Mouse (Mus musculus): ENCODE results near the gene Fance.
"Not testable (repeated sequence)": the region's sequence is repeated elsewhere in the genome, so short reads cannot be mapped to it uniquely, and the experiment has no call there.

Fance gene

GRCm38 (mm10) chr17:28350466-28351352, 37.4 kb downstream of the Fance start, which contains the start of gene Tead3:
Gene Tead3, minus strand, starts transcription at chr17:28350817.
- no peak for DNase-seq

GRCm38 (mm10) chr17:28351353-28351890, 38.1 kb downstream of the Fance start:
- DNase-seq: no peak

- no peak for DNase-seq
Measured at GRCm38 (mm10) chr17:28352018-28352417, 38.7 kb downstream of the Fance start.

- DNase-seq: no peak
Measured at GRCm38 (mm10) chr17:28355871-28356270, 42.6 kb downstream of the Fance start.

DNA sequence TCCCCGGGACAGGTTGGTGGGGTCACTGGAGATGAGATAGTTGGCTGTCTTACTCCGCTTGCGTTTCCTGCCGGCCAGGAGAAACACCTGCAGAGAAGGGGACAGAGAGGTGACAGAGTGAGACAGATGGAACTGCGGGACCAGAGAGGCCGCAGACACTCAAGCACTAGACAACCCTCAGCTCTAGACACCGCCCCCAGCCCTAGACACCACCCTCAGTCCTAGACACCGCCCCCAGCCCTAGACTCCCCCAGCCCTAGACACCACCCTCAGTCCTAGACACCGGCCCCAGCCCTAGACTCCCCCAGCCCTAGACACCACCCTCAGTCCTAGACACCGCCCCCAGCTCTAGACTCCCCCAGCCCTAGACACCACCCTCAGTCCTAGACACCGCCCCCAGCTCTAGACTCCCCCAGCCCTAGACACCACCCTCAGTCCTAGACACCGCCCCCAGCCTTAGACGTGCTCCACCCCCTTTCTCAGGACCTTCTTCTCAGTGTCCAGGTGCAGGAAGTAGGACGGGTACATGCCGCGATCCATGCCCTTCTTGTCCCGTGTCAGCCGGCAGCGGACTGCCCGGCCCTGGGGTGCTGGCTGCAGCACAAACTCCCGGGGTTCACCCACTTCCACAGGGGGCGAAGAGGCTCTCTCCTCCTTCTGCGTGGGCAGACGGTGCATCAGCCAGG, 45.4 kb downstream of the Fance start:
- DNase-seq: not testable (repeated sequence)

DNA sequence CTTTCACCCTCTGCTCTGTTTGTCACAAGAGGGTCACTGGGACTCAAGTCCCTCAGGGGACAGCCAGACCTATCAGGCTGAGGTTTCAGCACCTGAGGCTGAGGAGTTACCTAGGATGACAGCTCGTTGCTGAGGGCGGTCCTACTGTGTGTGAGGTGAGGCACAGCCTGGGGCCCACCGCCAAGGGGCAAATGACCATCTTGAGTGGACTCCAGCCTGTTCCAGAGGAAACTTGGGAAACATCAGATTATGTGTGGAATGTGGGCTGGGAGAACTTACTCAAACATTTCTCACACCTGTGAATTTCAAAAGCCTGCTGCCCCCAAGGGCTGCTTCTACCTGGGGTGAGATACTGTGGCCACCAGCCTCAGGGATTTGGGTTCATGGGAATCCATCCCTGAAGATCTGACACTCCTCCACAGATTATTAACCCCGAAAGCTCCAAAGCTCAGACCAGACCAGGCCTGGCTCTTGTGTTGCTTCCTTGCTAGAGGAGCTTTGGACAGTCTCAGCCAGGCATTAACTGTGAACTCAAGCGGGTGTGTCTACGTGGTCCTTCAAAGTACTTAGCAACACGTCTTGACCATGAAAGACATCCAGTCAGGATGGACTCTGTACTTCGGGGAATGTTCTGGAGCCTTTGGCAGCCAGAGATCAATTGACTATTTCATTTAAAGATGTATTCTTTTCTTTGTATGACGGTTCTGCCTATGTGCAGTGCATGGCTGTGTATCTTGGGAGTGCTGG, 47.4 kb downstream of the Fance start:
- no peak for DNase-seq

DNA sequence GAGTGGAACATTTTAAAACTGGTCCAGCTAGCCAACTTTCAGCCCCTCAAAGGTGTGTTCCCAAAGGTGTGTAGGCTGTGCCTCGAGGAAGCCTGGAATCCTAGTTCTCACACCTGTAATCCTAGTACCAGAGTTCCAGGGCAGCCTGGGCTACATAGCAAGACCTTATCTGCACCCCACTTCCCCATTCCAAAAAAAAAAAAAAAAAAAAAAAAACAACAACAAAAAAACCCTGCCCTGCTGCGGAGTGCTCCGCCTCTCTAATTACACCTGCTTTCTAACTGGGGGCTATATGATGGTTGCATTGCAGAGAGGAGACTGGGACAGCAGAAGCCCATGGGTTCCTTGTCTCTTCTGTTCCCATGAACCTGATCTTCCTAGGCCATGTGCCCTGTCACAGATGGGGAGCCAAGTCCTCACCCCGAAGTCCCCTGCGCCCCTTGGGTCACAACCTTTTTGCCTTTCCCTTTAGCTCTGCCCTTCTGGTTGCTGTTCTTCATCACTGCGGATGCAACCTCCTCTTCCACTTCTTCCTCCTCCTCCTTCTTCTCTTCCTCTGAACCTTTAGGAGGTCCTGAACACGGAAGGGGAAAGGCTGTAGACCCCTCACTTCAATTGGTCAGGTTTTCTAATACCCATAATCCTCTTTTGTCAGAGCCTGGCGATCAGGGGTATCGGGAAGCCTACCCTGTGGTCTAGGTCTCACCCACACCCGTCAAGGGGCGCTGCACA, 48.8 kb downstream of the Fance start:
- no peak for DNase-seq

DNA sequence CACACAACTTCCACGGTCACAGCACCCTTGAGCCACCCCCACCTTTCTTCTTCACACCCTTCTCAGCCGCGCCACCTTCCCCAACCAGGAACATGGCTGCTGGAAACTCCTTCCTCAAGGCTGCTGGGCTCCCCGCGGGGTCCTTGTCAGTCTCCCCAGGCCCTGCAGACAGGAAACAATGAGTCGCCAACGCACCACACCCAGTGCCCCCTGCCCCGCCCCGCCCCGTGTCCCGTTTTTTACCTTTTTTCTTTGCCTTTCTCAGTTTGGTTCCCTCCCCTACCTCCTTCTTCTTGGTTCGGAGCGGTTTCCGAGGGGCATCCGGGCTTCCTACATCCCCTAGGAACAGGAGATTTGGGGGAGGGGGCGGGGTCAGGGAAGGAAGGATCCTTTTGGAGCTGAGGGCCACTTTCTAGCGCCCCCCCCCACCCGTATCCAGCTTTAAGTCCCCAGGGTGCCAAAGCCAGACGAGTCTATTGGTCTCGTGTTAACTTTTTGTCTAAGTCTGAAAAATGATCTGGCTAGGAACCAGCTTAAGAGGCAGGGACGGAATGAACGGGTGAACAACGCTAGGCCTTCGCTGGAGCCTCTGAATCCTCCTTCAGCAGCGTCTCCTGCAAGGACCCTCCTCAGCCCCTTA, 49.5 kb downstream of the Fance start:
- no peak for DNase-seq

- no peak for DNase-seq
Measured at GRCm38 (mm10) chr17:28363507-28363906, 50.2 kb downstream of the Fance start.

DNA sequence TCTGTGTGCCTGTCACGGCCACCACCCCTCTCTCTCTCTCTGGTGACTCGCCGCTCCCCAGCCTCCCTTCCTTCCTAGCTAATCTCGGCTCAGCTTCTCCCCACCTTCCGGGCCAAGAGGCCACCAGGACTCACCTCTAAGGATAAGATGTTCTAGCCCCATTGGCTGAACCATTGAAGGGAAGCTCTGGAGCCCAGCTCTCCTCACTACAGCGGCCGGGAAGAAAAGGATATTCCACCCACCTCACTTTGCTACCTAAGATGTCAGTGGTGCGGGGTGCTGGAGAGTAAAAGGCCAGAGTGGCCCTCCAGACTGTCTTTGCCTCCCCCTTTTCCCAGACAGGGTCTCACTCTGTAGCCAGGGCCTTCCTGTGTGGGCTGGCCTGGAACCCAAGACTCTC, 51.8 kb downstream of the Fance start, which contains the start of gene Tulp1:
TSS of gene Tulp1 (minus strand) at position 101 of the 400 bp plus-strand sequence.
- no peak for DNase-seq

GRCm38 (mm10) chr17:28368449-28368848, 55.1 kb downstream of the Fance start:
- peak; percentile 32 for DNase-seq

DNA sequence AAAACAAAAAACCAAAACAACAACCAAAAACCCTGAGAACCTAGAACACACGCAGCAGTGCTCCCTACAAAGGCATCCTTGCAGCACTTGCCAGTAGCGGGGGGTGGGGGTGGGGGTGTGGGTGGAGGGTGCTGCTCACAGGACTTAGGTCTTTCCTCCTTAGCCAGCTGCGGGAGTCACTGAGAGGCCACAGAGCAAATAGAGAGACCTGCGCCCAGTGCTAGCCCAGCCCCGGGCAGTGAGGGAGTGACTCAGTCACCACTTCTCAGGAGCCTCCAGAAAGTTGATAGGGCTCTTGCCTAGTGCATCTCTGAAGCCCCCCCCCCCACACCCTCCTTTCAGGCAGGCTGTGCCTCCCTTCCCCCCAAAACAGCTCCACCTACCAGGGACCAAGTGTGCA, 55.7 kb downstream of the Fance start:
- DNase-seq: no peak

GRCm38 (mm10) chr17:28371286-28371685, 58.0 kb downstream of the Fance start:
- DNase-seq: no peak

GRCm38 (mm10) chr17:28371941-28372340, 58.6 kb downstream of the Fance start:
- DNase-seq: no peak

GRCm38 (mm10) chr17:28373821-28374220, 60.5 kb downstream of the Fance start:
- DNase-seq: no peak

GRCm38 (mm10) chr17:28374494-28374893, 61.2 kb downstream of the Fance start:
- no peak for DNase-seq

DNA sequence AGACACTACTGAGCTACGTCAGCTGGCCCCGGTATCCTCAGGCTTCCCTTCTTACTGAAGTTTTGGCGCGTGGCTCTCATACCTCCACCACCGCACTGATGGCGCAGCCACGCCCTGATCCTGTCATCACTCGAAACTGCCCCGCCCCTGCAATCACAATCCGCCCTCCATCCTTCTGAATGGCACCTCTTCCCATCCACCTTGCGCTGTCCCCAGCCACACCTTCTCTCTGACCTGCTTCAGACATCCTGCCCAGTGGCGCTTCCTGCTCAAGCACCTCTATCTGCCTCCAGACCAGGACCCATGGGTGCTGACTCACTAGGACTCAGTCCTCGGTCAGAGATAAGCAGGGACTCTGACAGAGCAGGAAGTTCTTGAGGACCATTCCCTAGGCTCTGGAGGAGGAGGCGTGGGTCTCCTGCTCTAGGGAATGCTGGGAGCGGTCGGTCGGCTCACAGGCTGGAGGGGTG, 62.3 kb downstream of the Fance start:
- DNase-seq: no peak

Data from cerebellum, adult 11 months (tissue).